Mouse (Mus musculus): ENCODE results near the gene Scimp. TPM values are rescaled to one million over a fixed set of nuclear protein-coding genes. Genes with fewer than 3 reads are reported as not detected.

The Scimp gene
- 0.25 TPM in 1 of 2 replicates, not detected in the other for polyA plus RNA-seq (2015; fragmentation: Nextera tagmentation; extraction: Ambion mirVana)

- no peak within 1 kb of the TSS for H3K4me2 ChIP-seq
- H3K4me3 ChIP-seq (replicated peaks), result no peak within 1 kb of the TSS
- H3K27ac ChIP-seq, result no peak within 1 kb of the TSS
- ATAC-seq (replicated peaks; ENCODE audit: low FRiP score), result no peak
- 80% methylated on average over 7 of the region's 7 CpGs for WGBS
- H3K9ac ChIP-seq, result no peak within 1 kb of the TSS
- no peaks in the 10 kb centered on the region for H3K9me3 ChIP-seq (replicated peaks)
- no peaks in the 10 kb centered on the region for H3K36me3 ChIP-seq
- no peaks in the 10 kb centered on the region for H3K27me3 ChIP-seq
- no peaks in the 10 kb centered on the region for H3K4me1 ChIP-seq
Measured at GRCm38 (mm10) chr11:70812365-70812764, at the start of gene Scimp. Gene Scimp, minus strand, starts transcription at chr11:70812586.

DNA sequence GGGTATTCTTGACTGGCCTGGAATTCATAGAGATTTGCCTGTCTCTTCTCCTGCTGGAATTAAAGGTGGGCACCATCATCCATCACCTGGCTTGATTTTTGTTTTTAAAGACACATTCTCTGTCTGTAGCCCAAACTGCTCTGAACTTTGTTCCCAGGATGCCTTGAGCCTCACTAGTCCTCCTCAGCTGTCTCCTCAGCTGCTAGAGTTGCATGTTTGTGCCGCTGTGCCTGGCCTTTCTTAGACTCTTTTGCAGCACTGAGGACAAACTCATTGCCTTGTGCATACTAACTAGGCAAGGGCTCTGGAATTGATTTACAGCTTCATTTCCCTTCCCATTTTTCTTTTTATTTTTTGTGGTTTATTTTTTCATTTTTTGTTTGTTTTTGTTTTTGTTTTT lies 48.0 kb upstream of the Scimp start:
- ATAC-seq (replicated peaks; ENCODE audit: low FRiP score), result no peak
- WGBS, result 83% methylated on average over 1 of the region's 1 CpGs
- Histone ChIP-seq H3K4me3 (replicated peaks) (no peak overlapping the region), H3K27me3 (no peaks in the 10 kb centered on the region), H3K4me1 (no peaks in the 10 kb centered on the region), H3K9me3 (replicated peaks) (no peaks in the 10 kb centered on the region), H3K4me2 (no peak overlapping the region), H3K27ac (no peak overlapping the region), H3K36me3 (no peaks in the 10 kb centered on the region), H3K9ac (no peak overlapping the region)

DNA sequence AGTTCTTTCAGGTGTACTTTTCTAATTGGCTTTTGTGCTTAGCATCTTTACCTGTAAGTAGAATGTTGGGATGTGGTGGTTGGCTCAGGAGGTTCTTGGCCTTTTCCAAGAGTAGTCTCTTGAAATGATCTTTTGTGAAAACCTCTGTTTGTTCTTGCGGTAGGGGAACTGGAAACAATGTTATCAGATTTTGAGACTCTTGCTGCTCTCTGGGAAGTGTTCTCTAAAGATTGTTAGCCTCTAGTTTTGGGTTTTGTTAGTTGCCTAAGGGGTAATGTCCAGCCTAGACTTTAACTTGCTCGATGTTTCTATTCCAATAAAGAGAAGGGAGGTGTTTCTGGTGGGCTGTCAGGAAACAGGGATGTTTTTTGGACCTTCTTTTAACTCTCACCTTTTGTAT lies 33.6 kb upstream of the Scimp start:
- no peaks in the 10 kb centered on the region for H3K36me3 ChIP-seq
- H3K4me1 ChIP-seq, result peaks cover 24% of the 10 kb centered on the region
- no peaks in the 10 kb centered on the region for H3K9me3 ChIP-seq (replicated peaks)
- H3K9ac ChIP-seq, result 0 out of 2 replicates have a peak overlapping the region, but pooled peaks have one; percentile 21
- H3K27ac ChIP-seq, result no peak overlapping the region
- no peaks in the 10 kb centered on the region for H3K27me3 ChIP-seq
- H3K4me3 ChIP-seq (replicated peaks), result peak overlapping the region; percentile 96
- 53% methylated on average over 2 of the region's 2 CpGs for WGBS
- ATAC-seq (replicated peaks; ENCODE audit: low FRiP score), result no peak
- peak overlapping the region; percentile 69 for H3K4me2 ChIP-seq

DNA sequence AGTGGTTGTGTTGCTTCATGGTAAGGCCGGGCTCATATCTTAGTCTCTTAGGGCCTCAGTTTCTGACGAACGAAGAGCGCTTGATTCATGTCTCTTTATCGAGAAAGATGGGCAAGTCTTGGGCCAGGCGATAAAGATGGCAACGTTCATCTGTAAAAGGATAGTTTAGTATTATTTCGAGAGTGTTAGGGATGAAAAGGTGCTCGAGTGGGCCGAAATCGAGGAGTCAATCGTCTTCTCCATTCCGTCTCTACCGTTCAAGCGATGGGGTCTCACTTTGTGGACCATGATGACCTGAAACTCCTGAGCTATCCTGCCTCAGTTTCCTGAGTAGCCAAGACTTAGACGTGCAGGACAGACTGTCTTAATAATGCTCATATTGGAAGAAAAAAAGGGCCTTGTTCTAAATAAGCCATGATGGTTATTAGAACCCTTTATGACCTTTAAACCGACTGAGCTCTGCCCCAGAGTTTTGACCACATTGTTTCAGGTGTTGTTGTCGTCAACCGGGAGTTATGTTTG lies 33.1 kb upstream of the Scimp start:
- no peaks in the 10 kb centered on the region for H3K9me3 ChIP-seq (replicated peaks)
- WGBS, result 5% methylated on average over 19 of the region's 19 CpGs
- H3K27me3 ChIP-seq, result no peaks in the 10 kb centered on the region
- H3K4me3 ChIP-seq (replicated peaks), result peak overlapping the region; percentile 96
- H3K4me1 ChIP-seq, result peaks cover 24% of the 10 kb centered on the region
- ATAC-seq (replicated peaks; ENCODE audit: low FRiP score), result no peak
- H3K9ac ChIP-seq, result peak overlapping the region; percentile 96
- H3K27ac ChIP-seq, result peak overlapping the region; percentile 83; the same call in 1 of the 2 replicates
- H3K4me2 ChIP-seq, result peak overlapping the region; percentile 69
- no peaks in the 10 kb centered on the region for H3K36me3 ChIP-seq

GRCm38 (mm10) chr11:70844559-70845456 lies 32.4 kb upstream of the Scimp start, which contains the start of gene Rabep1:
Gene Rabep1, plus strand, starts transcription at chr11:70844778.
- peak within 1 kb of the TSS; percentile 69 for H3K4me2 ChIP-seq
- H3K9me3 ChIP-seq (replicated peaks), result no peaks in the 10 kb centered on the region
- peaks cover 24% of the 10 kb centered on the region for H3K4me1 ChIP-seq
- no peaks in the 10 kb centered on the region for H3K36me3 ChIP-seq
- under 1% methylated on average over 84 of the region's 88 CpGs for WGBS
- peak within 1 kb of the TSS; percentile 96 for H3K9ac ChIP-seq
- H3K27me3 ChIP-seq, result no peaks in the 10 kb centered on the region
- ATAC-seq (replicated peaks; ENCODE audit: low FRiP score), result peak; percentile 96
- H3K27ac ChIP-seq, result peak within 1 kb of the TSS; percentile 83
- H3K4me3 ChIP-seq (replicated peaks), result peak within 1 kb of the TSS; percentile 96

DNA sequence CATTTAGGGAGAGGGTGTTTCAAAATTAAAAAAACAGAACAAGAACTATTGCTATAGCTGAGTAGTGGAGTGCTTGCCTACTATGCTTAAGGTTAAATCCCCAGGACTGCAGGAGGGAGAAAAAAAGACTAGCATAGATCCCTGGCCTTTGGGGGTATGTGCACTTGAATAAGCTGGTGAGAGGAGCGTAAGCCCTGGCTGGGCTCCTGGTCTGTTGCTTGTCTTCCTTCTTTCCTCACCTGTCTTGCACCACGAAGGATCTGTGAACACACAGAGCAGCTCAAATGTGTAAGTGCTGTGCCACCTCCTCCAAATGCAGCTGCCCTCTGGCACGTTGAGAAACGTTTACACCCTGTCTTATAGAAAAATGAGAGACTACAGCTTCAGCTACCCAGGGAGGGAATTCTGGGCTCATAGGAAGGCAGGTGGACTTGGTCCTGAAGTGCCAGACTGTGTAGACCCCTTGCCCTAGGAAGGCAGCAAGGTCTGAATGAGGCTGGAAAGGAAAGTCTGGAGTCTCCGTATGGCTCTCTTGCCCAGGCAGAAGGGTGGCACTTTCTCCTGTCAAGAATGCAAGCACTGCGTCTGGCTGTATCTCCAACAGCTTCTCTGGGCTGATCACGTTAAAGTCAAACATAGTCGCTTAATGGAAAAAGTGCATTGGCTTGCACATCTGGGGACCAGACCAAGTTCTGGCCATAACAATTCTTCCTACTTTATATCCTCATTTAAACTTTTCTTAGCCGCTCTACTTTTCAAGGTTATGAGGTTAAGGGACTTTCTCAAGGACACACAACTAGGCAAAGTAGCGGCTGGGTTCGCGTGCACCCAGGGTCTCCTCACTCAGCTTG lies 31.5 kb upstream of the Scimp start:
- peaks cover 21% of the 10 kb centered on the region for H3K4me1 ChIP-seq
- peak overlapping the region; percentile 96 for H3K4me3 ChIP-seq (replicated peaks)
- WGBS, result 18% methylated on average over 12 of the region's 12 CpGs
- H3K27ac ChIP-seq, result 0 out of 2 replicates have a peak overlapping the region, but pooled peaks have one; percentile 54
- no peaks in the 10 kb centered on the region for H3K36me3 ChIP-seq
- peak; percentile 44; the same call in 1 of the 2 replicates for ATAC-seq (replicated peaks; ENCODE audit: low FRiP score)
- no peaks in the 10 kb centered on the region for H3K9me3 ChIP-seq (replicated peaks)
- H3K27me3 ChIP-seq, result no peaks in the 10 kb centered on the region
- peak overlapping the region; percentile 69 for H3K4me2 ChIP-seq
- peak overlapping the region; percentile 26; the same call in 1 of the 2 replicates for H3K9ac ChIP-seq

GRCm38 (mm10) chr11:70842983-70843382 lies 30.6 kb upstream of the Scimp start:
- Histone ChIP-seq H3K36me3 (no peaks in the 10 kb centered on the region), H3K4me2 (no peak overlapping the region), H3K4me1 (peaks cover 21% of the 10 kb centered on the region), H3K27me3 (no peaks in the 10 kb centered on the region), H3K27ac (no peak overlapping the region), H3K9ac (no peak overlapping the region), H3K4me3 (replicated peaks) (no peak overlapping the region), H3K9me3 (replicated peaks) (no peaks in the 10 kb centered on the region)
- ATAC-seq (replicated peaks; ENCODE audit: low FRiP score), result no peak
- WGBS, result 47% methylated on average over 4 of the region's 4 CpGs

- 21% methylated on average over 2 of the region's 2 CpGs for WGBS
- H3K9ac ChIP-seq, result no peak overlapping the region
- no peaks in the 10 kb centered on the region for H3K27me3 ChIP-seq
- H3K9me3 ChIP-seq (replicated peaks), result no peaks in the 10 kb centered on the region
- ATAC-seq (replicated peaks; ENCODE audit: low FRiP score), result no peak
- H3K36me3 ChIP-seq, result no peaks in the 10 kb centered on the region
- no peak overlapping the region for H3K4me3 ChIP-seq (replicated peaks)
- H3K4me1 ChIP-seq, result peaks cover 3% of the 10 kb centered on the region; the same call in 1 of the 2 replicates
- no peak overlapping the region for H3K27ac ChIP-seq
- H3K4me2 ChIP-seq, result no peak overlapping the region
Measured at GRCm38 (mm10) chr11:70838610-70839009, 26.2 kb upstream of the Scimp start.

GRCm38 (mm10) chr11:70837031-70837430 lies 24.6 kb upstream of the Scimp start:
- WGBS, result 94% methylated on average over 3 of the region's 3 CpGs
- ATAC-seq (replicated peaks; ENCODE audit: low FRiP score), result no peak
- no peak overlapping the region for H3K27ac ChIP-seq
- H3K4me2 ChIP-seq, result no peak overlapping the region
- no peaks in the 10 kb centered on the region for H3K27me3 ChIP-seq
- no peak overlapping the region for H3K4me3 ChIP-seq (replicated peaks)
- H3K4me1 ChIP-seq, result 0 out of 2 replicates have a peak, but pooled peaks cover 2% of the 10 kb centered on the region
- no peaks in the 10 kb centered on the region for H3K36me3 ChIP-seq
- H3K9me3 ChIP-seq (replicated peaks), result no peaks in the 10 kb centered on the region
- no peak overlapping the region for H3K9ac ChIP-seq

DNA sequence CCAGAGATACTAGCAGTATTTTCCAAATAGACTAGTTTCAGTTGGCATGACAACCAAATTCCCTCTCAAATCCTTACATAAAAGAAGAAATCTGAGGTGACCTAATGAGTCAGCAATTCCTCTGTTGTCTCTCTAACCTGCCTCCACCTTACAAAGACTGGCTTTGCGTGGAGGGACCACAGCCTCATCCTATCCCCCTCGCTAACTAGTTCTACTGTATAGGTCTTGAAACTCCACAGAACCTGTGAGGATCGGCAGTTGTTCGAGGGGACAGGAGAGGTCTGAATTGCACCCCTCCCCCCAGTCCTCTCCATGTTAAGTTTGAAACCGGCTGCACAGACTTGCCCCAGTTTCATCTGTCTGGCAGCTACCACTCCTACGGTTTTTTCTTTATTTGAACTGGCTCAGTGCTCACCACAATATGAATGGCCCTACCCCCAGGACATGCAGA lies 23.0 kb upstream of the Scimp start:
- no peak overlapping the region for H3K4me3 ChIP-seq (replicated peaks)
- H3K9ac ChIP-seq, result no peak overlapping the region
- H3K36me3 ChIP-seq, result no peaks in the 10 kb centered on the region
- ATAC-seq (replicated peaks; ENCODE audit: low FRiP score), result no peak
- WGBS, result 60% methylated on average over 6 of the region's 6 CpGs
- H3K27me3 ChIP-seq, result no peaks in the 10 kb centered on the region
- 0 out of 2 replicates have a peak, but pooled peaks cover 2% of the 10 kb centered on the region for H3K4me1 ChIP-seq
- H3K27ac ChIP-seq, result no peak overlapping the region
- no peaks in the 10 kb centered on the region for H3K9me3 ChIP-seq (replicated peaks)
- no peak overlapping the region for H3K4me2 ChIP-seq

DNA sequence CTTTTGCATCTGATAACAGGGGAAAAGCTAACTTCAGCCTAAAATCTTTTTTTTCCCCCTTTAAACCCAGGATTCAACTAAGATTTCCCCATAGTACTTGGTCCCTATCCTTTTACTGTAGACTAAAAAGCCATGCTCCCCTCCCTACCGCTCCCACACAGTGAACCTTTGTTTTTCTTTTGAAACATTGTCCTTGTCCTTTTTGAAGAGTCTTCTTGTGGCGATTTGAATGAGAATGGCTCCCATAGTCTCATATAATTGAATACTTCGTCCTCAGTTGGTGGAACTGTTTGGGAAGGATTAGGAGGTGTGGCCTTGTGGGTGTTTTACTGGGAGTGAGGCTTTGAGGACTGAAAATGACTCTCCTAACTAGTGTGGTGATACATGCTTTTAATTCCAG lies 21.4 kb upstream of the Scimp start:
- H3K4me1 ChIP-seq, result 0 out of 2 replicates have a peak, but pooled peaks cover 2% of the 10 kb centered on the region
- WGBS, result 74% methylated on average over 3 of the region's 3 CpGs
- no peaks in the 10 kb centered on the region for H3K9me3 ChIP-seq (replicated peaks)
- no peak for ATAC-seq (replicated peaks; ENCODE audit: low FRiP score)
- H3K27me3 ChIP-seq, result no peaks in the 10 kb centered on the region
- no peak overlapping the region for H3K27ac ChIP-seq
- H3K36me3 ChIP-seq, result no peaks in the 10 kb centered on the region
- no peak overlapping the region for H3K4me2 ChIP-seq
- no peak overlapping the region for H3K4me3 ChIP-seq (replicated peaks)
- no peak overlapping the region for H3K9ac ChIP-seq

Data from kidney, embryonic 15.5 days (tissue).